Mouse (Mus musculus) layer of hippocampus, postnatal 25 days (tissue): ENCODE measurements around the gene Mllt1. TPM values are rescaled to one million over a fixed set of nuclear protein-coding genes. Genes with fewer than 3 reads are reported as not detected.

Experiments
- DNase-seq, 2 experiments: peaks; one replicate each; pipeline ENCODE4 v3.0.0; 2022; ENCODE audit warnings: mixed read lengths in 2 of 2, low spot score in 1 of 2; ENCODE audit errors: extremely low spot score in 1 of 2
- total RNA-seq, 2 experiments: library from RNA; stranded (reverse); gene quantifications; 2 replicates each; pipeline ENCODE4 v1.2.3; 2021

Mllt1 gene
- total RNA-seq, 2 experiments from 2014 or later: 66.7 to 79.9 TPM

GRCm38 (mm10) chr17:56884331-56884730 lies 50.9 kb downstream of the Mllt1 start:
- no peak for DNase-seq

GRCm38 (mm10) chr17:56883612-56884011 lies 51.6 kb downstream of the Mllt1 start:
- no peak for DNase-seq

- no peak for DNase-seq
These were observed 57.8 kb downstream of the Mllt1 start for GRCm38 (mm10) chr17:56877426-56877825.

- DNase-seq: no peak
These were observed 58.2 kb downstream of the Mllt1 start for GRCm38 (mm10) chr17:56876981-56877380.

DNA sequence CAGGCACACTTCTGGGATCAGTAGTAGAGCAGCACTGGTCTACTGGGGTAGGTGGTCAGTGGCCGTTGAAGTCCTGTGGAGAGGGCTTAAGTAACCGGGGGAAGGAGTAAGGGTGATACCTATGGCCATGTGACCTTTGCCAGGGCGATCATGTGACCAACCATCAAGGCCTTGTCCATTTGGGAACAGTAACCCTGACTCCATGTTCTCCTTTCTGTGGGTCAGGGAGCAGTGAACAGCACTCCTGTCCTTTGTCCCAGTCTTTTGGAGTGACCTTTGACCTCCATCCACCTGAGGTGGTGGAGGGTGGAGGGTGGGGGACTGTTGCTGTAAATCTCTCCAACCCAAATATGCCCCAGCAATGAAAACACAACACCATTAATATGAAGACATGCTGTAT lies 58.8 kb downstream of the Mllt1 start:
- DNase-seq: no peak

- no peak for DNase-seq
These were observed 60.1 kb downstream of the Mllt1 start, which contains the start of gene 1700061G19Rik for GRCm38 (mm10) chr17:56874936-56875651. TSS of gene 1700061G19Rik (plus strand) at chr17:56875477.

DNA sequence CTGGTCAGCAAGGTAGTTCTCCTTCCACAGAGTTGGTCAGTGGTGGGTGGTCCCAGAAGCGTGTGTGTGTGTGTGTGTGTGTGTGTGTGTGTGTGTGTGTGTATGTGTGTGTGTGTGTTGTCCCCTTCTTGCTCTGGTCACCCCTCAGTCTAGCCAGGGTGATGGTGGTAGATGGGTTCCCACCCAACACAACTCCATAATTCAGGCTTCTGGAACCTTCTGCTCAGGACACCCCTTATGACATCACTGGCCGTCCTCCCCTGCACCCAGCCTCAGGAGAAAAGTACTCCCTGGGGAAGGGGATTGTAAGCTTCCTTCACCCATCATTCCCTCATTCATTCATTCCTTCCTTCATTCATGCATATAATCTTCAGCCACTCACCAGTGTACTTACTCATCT lies 61.0 kb downstream of the Mllt1 start, which contains the start of gene Acsbg2:
Gene Acsbg2, minus strand, starts transcription at position 211 of the 400 bp plus-strand sequence.
- DNase-seq: no peak

GRCm38 (mm10) chr17:56872512-56872911 lies 62.7 kb downstream of the Mllt1 start:
- no peak for DNase-seq

GRCm38 (mm10) chr17:56871767-56872166 lies 63.4 kb downstream of the Mllt1 start:
- no peak for DNase-seq

GRCm38 (mm10) chr17:56870287-56870953 lies 64.8 kb downstream of the Mllt1 start:
- no peak for DNase-seq

DNA sequence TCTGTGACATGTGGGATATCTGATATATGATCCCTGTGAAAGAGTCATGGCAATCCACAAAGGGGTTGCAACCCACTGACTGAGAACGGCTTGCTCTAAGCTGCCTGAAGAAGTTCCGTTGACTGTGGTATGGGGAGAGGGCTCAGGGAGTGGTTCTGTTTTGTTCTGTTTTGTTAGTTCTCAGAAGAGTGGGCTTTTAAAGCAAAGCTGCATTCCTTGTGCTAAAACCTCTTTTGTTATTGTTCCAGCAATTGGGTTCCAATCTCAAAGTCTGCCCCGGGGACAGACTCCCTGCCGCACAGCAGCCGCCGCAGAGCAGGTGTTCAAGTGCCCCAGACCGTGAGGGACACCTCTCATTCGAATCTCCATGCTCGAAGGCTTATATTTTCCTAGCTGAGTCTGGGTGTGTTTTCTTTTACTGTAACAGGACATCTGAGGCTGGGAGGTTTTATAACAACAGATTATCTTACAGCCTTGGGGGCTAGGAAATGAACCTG lies 65.7 kb downstream of the Mllt1 start:
- no peak for DNase-seq

GRCm38 (mm10) chr17:56866071-56866470 lies 69.1 kb downstream of the Mllt1 start:
- DNase-seq: no peak

GRCm38 (mm10) chr17:56861197-56861596 lies 74.0 kb downstream of the Mllt1 start:
- DNase-seq: no peak

GRCm38 (mm10) chr17:56858922-56859321 lies 76.3 kb downstream of the Mllt1 start:
- no peak for DNase-seq

DNA sequence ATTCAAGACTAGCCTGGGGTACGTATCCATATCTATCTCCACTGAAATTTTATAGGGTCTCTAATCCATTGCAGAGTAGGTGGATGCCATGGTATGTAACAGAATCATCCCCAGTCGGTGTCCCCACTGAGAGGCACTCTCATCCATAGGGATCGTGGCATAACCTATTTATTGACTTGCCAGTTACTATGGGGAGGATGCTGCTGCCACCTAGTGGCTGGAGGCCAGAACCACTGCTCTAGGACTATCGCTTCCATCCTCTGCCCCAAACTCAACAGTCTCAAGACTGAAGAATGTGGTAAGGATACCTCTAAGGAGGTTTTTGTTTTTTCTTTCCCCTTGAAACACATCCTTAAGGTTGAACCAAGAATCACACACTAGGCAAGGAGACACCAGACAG lies 77.0 kb downstream of the Mllt1 start:
- DNase-seq: peak; percentile 28 to 66

DNA sequence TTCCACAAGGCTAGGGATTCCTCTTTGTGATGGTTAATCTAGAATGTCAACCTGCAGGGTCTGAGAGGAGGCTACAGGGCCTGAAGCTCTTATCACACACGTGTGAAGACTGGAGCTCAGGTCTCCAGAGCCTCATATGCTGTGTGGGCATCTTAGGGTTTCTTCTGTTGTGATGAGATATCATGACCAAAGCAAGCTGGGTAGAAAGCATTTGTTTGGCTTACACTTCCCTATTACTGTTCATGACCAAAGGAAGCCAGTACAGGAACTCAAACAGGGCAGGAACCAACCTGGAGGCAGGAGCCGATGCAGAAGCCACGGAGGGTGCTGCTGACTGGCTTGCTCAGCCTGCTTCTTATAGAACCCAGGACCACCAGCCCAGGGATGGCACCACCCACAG lies 79.8 kb downstream of the Mllt1 start:
- no peak for DNase-seq

- no peak for DNase-seq
These were observed 84.0 kb downstream of the Mllt1 start for GRCm38 (mm10) chr17:56851167-56851566.

- DNase-seq: no peak
These were observed 85.5 kb downstream of the Mllt1 start for GRCm38 (mm10) chr17:56849710-56850109.

DNA sequence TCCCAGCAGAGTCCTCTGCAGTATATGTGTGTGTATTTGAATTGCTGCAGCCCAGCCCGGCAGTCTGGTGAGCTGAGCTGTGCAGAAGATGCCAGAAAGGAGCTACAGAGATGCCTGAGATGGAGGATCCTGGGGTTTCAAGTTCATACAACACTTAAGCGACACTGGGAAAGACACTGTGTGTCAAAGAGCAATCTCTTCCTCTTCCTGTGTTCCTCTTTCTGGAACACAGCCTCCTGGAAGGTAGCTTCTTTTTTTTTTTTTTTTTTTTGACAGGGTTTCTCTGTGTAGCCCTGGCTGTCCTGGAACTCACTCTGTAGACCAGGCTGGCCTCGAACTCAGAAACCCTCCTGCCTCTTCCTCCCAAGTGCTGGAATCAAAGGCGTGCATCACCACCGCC lies 86.4 kb downstream of the Mllt1 start:
- no peak for DNase-seq

GRCm38 (mm10) chr17:56843678-56844077 lies 91.5 kb downstream of the Mllt1 start:
- DNase-seq: no peak
